Mouse (Mus musculus): Measurements from ENCODE around the gene Samd15.

GRCm38 (mm10) chr12:87224950-87225349 is 25.4 kb downstream of the Samd15 start:
- TF ChIP-seq TAL1 (IDR thresholded peaks at IDR 0.05; ENCODE audit: low read length) = no peak
- TF ChIP-seq GATA1 (IDR thresholded peaks at IDR 0.05; ENCODE audit: low read length) = no peak

Measured in erythroblast, embryonic 14.5 days (primary cell).